Mouse (Mus musculus) heart, adult 9 months (tissue): ENCODE data around the gene Abcf2.
A peak's percentile ranks its signal among the peaks of the same experiment; 100 is the strongest.

Experiments used
- DNase-seq, 2 experiments: peaks; one replicate each; pipeline ENCODE4 v3.0.0; 2022; ENCODE audit warnings: low spot score in 2 of 2

Abcf2 gene

GRCm38 (mm10) chr5:24577183-24577929 lies at the start of gene Abcf2:
Abcf2 (minus strand) TSS chr5:24577467.
- peak; percentile 99 to 100 for DNase-seq

DNA sequence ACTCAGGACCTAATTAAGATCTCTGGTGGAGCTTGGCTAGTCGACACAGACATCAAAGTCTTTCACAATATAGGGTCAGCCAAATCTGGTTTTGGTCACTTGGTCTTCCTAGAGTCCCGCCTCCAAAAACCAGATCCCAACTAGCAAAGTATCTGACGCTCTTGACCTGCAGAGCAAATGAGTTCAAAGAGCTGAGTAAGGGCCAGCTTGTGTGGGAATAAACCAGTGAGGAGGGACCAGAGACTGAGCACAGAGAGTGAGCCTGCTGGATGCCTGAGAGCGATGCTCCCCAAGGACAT lies 47.5 kb upstream of the Abcf2 start:
- no peak for DNase-seq

GRCm38 (mm10) chr5:24623986-24624821 lies 46.9 kb upstream of the Abcf2 start, which contains the start of gene Smarcd3:
Smarcd3 (minus strand) TSS chr5:24624411.
- no peak for DNase-seq

- no peak for DNase-seq
These were observed 46.0 kb upstream of the Abcf2 start for GRCm38 (mm10) chr5:24623041-24623985.

GRCm38 (mm10) chr5:24622386-24623040 lies 45.2 kb upstream of the Abcf2 start:
- no peak for DNase-seq

DNA sequence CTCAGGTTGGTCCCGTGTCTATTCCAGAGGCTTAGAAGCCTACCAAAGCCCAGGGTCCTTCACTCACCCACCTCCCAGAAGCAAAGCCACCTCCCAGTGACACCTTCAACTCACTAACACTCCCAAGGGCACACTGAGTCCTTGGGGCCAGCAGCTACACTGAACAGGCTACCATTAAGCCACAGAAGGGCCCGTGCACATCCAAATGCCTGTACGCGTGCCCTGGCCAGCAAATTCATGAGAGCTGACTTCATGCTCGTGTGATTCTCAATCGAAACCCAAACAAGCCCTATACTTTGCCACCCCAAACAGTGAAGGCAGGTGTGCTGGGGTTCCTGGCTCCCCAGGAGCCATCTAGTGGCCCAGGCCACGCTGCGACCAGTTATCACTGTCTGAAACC lies 43.4 kb upstream of the Abcf2 start:
- DNase-seq: no peak

DNA sequence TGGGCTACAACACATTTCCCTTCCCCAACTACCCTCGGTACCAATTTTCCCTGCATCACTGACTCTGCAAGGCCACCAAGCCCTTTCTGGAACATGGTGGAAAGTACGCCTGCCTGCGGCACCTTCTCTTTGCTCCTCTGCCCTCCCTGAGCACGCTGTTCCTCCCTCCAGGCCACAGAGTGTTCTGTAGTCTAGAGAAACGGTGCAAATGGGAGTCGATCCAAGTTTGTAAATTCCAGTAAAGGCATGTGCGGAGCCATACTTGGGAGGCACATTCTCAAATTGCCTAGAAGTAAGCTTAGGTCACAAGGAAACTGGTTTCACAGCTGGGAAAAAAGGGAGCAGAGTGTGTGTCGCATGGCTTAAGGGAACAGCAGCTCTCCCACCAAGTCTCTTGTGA lies 42.8 kb upstream of the Abcf2 start:
- no peak for DNase-seq

DNA sequence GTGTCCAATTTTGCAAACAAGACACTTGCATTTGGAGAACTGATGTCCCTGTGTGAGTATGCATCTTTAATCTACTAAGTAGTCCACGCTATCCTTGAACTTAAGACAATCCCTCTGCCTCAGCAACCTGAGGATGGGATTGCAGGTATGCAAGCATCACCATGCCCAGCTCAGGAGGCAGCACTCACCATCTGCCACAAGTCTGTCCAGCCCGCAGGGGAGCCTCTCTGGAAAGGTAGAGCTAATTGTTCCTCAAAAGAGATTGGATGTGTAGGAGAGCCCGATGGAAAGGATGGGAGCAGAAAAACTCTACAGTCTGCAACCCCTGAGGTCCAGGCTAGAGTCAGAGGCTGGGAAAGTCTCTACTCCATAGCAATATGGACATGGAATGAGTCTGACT lies 41.7 kb upstream of the Abcf2 start:
- no peak for DNase-seq

GRCm38 (mm10) chr5:24615097-24615496 lies 37.8 kb upstream of the Abcf2 start:
- no peak for DNase-seq

GRCm38 (mm10) chr5:24612302-24612649 lies 35.0 kb upstream of the Abcf2 start:
- no peak for DNase-seq

- peak in 1 of 2 experiments; percentile 34 for DNase-seq
These were observed 34.4 kb upstream of the Abcf2 start for GRCm38 (mm10) chr5:24611366-24612301.

DNA sequence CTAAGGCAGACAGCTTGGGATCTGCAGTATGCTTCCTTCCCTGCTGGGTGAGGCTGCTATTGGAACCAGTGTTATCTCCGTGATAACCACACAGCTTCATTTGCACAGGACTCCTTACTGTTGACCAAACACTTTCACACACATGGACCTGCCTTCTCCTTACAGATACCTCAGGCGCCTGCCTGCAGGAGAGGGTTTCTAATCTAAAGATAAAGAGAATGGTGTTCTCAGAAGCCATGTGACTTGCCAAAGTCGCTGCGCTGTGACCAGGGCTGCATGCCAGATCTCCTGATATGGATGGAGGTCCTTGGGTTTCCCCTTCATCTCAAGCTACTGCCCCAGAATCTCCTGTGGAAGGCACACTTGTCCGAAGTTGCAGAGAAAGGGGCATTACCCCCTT lies 32.1 kb upstream of the Abcf2 start:
- DNase-seq: no peak

DNA sequence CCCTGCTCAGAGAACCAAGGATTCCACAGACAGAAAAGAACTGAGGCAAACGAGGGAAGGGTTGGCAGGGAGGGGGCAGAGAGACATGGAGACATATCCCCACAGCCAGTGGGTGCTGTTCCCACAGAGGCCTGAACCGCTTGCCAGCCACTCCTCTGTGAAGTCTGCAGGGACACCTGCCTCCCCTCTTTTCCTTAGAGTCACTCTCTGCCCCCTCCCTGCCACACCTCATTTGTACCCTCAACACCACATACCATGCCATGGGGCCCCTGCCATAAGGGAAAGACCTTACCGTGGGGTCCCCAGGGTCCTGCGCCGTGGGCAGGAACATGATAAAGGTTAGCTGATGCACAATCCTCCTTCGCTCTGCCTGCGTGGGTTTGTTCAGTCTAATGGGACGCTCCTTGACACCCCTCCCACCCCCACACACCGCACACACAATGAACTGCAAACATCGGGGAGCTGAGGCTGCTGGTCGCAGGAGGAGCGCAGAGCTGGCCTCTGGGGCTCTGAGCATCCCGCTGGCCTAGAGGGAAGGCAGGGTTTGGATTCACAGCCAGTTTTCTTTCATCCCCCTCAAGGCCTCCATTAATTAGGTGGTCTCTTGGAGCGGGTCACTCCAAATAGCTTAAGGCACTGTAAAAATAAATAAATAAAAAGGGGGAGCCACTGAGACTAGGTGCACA lies 28.9 kb upstream of the Abcf2 start:
- DNase-seq: no peak

DNA sequence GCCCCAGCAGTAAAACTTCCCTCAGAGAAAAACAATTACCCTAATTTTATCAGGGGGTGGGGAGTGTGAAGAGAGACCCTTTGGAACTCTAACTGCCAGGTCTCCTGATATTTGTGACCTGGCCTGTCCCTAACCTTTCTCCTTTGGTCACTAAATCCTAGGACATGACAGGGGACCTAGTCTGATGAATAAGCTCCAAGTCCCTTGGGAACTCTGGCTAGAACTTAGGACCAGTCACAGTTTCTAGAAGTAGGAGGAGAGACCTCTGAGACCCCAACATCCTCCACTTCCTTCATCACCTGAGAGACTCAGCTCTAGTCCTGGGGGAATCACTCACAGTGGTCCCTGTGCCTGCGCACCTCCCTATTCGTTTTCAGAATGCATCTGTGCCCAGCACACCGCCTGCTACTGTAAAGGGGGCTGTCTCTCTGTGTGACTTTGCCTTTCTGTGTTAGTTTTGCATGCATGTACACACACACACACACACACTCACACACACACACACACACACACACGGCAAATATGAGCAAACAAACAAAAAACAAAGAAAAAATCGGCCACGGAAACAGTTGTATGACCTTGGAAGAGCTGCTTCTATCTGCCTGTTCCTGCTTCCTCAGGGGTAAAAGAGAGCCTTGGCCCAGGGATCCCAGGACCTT lies 28.2 kb upstream of the Abcf2 start:
- no peak for DNase-seq

GRCm38 (mm10) chr5:24604656-24605100 lies 27.4 kb upstream of the Abcf2 start:
- DNase-seq: peak; percentile 92 to 93

GRCm38 (mm10) chr5:24604080-24604655 lies 26.9 kb upstream of the Abcf2 start:
- DNase-seq: no peak

- DNase-seq: no peak
These were observed 26.3 kb upstream of the Abcf2 start for GRCm38 (mm10) chr5:24603431-24604010.

- DNase-seq: peak; percentile 94
These were observed 25.6 kb upstream of the Abcf2 start for GRCm38 (mm10) chr5:24602751-24603343.
